Mouse (Mus musculus): ENCODE results near the gene Rps23. TPM values are rescaled to one million over a fixed set of nuclear protein-coding genes. Genes with fewer than 3 reads are reported as not detected.

Gene Rps23
- polyA plus RNA-seq, 1 experiment from 2014 or later, result 202 TPM

DNA sequence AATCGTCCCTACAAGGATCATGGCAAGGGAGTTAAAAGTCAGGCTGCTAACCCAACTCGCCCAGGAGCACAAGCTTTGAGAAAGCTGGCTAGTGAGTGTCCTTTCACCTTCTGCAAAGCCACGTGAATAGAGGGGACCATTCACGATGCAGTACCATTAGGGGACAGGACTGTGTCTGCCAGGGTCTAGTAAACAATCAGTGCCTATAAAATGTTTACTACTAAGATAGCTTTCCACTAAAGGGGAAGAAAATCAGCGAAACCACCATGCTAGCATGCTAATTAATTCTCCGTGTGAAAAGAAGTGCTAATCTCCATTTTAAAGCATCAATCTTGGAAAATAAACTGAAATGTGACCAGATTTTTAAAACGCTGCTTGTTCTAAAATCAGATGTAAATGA lies 50.7 kb downstream of the Rps23 start:
- H3K27ac ChIP-seq, result no peak overlapping the region
- no peak overlapping the region for H3K4me3 ChIP-seq (replicated peaks)
- H3K9ac ChIP-seq, result no peak overlapping the region
- no peaks in the 10 kb centered on the region for H3K36me3 ChIP-seq
- no peak for DNase-seq
- ATAC-seq (ENCODE audit: low read depth), result no peak
- H3K9me3 ChIP-seq (replicated peaks), result no peaks in the 10 kb centered on the region
- peaks cover 13% of the 10 kb centered on the region; the same call in 1 of the 2 replicates for H3K4me1 ChIP-seq (replicated peaks)
- H3K27me3 ChIP-seq, result no peaks in the 10 kb centered on the region
- 53% methylated on average over 7 of the region's 7 CpGs for WGBS (ENCODE audit: insufficient replicate concordance)
- H3K4me2 ChIP-seq, result no peak overlapping the region

Other genes with a start within 250 kb of the Rps23 start
- gene Atp6ap1l, start 17.6 kb upstream of the Rps23 start, polyA plus RNA-seq (2015; fragmentation: Nextera tagmentation; extraction: Ambion mirVana), result not detected in 2 replicates

Data from liver, embryonic 13.5 days (tissue).